Mouse (Mus musculus) urinary bladder, postnatal 4 days (tissue): ENCODE measurements at regions not wholly inside any gene's neighbourhood (a gene's known extent, or its start where the extent isn't known, plus 50 kb on each side); places are given as distances from the start of the nearest gene placed in this dataset.

ENCODE experiments used
- DNase-seq, 2 experiments: peaks; one replicate each; pipeline ENCODE4 v3.0.0; 2021 to 2022; ENCODE audit warnings: low spot score in 2 of 2

DNA sequence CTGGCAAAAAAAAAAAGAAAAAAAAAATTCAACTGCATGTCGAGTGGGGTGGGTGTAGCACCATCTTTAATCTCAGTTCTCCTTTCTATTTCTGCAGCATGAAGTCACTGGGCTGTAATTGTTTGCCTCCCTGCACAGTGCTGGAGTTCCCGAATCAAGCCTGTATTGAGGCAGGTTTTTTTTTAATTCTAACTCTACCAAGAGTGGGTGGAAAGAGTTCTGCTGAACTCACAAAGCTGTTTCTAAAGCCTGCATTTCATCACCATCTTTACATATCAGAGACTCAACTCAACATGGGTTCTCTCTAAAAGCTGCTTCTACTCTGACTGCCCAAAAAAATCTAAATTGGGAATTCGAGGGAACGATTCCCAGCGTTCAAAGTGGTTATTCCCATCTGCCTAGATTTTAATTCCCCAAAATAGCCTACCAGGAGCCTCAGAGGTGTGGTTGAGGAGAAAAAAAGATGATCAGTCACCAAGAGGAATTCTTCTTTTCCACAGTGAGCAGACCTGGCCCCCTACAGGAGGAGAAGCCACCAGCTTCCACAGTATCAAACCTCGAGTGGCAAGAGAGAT lies 160.4 kb upstream of the Cdh5 start:
- no peak for DNase-seq

DNA sequence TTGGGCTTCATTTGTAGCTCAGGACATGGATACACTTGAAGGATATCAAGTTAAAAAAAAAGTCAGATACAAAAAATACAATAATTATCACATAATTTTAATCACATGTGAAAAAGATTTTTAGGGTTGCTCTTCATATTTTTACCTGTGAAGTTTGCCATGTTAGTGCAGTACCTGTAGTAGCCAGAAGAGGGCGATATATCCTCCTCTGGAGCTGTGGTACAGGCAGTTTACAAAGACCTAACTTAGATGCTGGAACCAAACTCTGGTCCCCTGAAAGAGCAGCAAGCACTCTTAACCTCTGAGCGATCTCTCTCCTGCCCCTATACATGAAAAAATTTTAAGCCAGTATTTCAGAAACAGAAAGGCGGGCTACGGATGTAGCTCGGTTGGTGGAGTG lies 153.0 kb upstream of the Cdh5 start:
- DNase-seq: no peak

DNA sequence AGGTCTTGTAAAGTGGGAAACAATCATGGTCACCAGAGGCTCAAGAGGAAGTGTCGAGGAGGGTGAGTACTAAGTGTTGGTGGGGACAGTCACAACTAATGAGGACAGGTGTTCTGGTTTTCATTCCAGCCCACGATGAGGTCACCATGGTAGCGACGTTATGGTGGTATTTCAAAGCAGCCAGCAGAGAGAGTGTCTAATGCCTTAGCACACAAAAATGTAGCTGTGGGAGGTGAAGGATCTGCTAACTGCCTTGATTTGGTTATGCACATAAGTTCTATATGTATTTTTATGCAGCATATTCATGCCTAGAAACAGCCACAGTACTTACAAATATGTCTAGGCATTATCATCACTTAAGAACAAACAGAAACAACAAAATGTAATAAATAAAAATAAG lies 151.0 kb upstream of the Cdh5 start:
- no peak for DNase-seq

DNA sequence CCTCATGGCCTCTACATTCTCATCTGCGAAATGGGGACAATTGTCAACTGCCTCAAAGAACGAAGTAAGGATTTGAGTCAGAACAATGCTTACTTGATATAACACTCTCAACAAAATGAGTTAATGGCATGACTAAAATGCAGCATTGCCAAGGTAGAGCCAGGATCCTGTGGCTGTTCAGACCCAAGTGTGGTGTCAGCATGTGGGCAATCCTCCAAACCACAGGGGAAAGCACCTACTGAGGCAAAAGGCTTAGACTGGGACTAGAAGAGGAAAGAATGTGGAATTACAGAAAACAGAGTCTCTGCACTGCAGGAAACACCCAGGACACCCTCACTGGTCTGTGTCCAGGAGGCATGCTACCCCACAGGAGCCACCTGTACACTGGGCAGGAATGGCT lies 147.8 kb upstream of the Cdh5 start:
- no peak for DNase-seq

DNA sequence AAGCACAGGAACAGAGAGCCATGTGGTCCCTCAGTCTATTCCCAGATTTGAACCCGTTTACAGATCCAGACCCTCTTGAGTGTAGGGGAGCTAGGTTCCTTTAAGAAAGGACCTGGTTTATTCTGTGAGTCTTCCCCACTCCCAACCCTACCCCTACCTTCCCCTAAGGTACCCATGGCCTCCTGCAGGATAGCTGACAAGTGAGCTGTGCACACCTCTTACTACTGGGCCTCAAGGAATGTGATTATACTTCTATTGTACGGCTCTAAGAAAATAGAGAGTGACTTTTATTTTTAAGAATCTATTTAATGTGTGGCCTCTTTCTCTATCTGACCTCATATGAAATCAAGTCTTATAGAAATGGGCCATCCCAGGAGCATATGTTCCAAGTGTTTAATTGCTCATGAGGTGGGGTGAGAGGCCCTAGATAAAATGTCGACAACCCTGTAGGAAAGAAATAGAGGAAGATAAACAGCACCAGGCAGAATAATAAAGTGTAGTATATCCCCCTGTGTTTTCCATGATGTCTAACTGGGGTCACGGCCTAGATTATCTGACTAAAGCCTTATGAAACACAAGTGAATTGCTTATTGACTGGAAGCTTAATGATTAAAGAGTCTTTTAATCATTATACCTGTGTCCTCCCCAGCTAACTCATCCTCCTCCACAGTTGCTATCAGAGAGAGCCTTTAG lies 145.7 kb upstream of the Cdh5 start:
- DNase-seq: no peak

DNA sequence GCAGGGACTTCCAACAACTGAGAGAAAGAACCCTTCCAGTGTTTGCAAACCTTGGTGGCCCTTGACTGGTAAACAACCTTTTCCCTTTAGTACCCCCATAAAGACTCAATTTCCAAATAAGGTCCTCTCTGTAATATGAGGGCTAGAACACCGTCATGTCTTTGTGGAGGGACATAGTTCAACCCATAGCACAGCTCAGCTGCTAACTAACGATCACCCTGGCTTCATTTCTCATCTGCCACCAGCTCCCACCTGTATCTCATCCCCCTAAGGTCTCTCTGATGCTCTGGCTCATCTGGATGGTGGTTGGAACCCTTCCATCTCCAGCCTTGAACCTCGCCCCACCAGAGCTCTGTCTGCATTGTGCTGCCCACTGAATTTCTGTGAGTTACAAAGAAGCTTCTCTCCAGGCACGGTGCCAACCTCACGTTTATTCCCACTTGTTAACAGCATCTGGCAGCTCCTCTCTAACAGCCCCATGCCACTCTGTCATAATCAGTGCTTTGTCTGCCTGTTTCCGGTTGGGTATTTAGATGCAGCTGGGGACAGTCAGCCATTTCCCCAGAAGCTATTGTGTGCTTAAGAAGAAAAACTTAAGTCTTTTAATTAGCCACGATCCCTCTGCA lies 137.0 kb upstream of the Cdh5 start:
- DNase-seq: peak in 1 of 2 experiments; percentile 19

DNA sequence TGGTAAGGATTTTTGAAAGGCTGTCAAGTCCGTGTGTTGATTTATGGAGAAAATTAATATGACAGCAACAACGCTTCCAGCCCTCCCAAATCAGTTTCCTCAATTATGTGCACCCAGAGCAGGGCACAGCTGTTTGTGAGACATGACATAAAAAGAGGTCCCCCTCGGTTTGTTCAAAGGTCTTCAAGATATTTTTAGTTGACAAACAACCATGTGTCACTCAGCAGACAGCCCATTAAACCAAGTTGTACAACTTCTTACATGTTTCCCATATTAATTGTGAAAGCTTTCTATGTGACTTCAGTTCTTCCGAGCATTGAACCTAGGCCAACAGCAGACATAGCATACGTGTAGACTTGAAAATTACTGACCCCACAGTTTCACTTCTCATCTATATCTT lies 131.5 kb upstream of the Cdh5 start:
- no peak for DNase-seq

DNA sequence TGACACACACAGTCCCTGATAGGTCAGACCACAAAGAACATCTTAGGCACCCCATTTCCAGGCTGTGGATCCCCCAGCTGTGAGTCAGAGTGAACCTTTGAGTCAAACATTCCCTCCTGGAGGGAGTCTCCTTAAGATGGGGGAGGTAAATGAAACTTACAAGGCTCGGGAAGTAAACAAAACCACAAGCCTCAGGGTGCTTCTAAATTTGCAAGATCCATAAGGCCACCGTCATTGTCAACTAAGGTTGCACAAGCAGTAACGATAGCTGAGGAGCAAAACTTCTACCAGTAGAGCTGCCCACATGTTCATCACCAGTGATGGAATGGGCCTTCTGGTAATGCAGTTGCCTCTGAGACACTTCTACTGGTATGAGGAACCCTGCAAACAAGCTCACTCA lies 130.9 kb upstream of the Cdh5 start:
- no peak for DNase-seq

DNA sequence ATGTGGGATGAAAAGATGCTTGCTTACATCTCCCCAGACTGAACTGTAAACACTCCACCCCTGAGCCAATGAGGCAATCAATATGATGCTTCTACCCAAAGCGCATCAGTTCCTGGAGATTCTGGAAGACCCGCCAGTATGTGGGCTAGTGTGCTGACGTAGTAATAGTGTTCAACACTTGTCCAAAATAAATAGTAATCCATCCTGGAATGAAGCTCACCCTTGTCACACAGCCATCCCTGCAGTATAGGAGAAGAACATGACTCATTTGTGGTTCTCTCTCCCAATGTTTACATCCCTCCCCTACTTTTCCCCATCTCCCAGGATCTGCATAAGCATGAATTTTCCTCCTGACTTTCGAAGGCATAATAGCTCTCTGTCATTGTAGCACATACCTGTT lies 130.5 kb upstream of the Cdh5 start:
- no peak for DNase-seq

DNA sequence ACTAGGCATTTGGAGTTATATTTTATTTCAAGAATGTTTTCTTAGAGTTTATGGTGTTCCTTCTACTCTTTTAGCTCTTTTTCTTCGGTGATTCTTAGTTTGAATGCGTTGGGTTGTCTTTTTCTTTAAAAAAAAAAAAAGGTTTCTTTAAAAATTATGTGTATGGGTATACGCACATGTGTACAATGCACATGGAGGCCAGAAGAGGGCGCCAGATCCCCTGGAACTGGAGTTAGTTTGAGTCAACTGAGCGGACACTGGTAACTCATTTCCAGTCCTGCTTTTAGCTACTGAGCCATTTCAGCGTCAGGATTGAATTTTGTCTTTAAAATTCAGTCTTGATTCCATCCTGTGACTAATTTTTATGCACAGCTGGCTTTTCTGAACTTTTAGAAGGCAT lies 124.9 kb upstream of the Cdh5 start:
- DNase-seq: no peak

DNA sequence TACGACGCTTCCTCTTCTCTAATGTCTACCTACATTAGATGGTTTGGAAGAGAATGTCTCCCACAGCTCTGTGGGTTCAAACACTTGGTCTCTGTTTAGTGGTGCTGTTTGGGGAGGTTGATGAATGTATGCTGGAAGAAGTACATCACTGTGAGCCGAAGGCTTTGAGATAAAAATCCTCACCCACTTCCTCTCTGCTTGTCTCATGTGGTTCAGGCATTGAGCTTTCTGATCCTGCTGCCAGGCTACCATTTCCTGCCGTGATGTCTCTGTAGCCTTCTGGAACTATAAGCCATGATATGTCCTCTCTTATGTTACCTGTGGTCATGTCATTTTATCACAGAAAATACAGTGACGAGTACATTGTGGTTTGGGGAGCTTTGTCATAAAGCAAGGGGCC lies 122.5 kb upstream of the Cdh5 start:
- DNase-seq: no peak

DNA sequence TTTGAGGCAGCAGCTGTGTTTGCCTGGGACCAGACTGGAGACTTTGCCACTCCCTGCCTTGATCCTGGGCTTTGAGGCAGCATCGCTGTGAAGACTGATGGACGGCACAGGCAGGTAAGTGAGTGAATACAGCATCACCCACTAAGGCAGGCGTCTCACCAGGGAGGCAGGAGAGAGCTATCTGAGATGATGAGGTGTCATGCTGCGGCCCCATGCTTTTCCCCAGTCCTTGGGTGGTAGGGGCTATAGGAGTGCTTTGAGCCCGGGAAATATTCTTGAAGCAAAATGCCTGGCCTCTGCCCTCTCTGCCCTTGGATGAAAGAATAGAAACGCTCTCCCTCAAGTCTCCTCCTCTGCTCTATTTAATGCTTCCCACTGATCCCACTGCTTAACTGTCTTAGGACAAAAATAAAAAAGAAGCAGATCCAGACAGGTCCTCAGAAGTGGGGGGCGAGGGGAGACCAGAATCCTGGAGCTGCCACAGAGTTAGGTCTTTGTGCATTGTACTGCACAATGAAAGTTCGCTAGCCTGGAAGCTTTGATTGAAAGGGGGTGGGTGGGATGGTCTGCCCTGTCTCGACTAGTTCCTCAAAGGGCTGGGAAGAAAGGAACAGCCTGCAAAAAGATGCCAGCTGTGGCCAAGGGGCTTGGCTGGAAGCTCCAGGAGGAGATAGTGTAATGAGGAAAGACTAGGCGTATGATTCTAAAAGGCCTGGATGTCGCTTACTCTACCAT lies 117.4 kb upstream of the Cdh5 start:
- DNase-seq: no peak

DNA sequence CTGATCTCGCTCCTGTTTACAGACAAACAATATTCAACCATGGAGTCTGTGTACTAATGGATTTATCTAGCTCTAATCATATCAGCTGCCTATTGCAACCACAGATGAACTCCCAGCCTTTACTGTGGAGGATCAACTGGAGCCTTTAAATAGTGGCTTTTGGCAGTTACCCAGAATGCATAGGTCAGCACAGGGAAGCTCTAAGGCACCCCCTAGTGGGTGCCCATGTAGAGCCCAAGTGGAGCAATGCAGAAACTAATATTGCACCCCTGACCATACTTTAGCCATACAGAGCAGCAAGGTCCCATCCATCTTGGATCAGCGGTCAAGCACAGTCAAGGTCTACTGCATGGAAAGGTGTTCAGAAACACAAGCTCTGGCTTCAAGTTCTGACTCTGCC lies 115.8 kb upstream of the Cdh5 start:
- no peak for DNase-seq

DNA sequence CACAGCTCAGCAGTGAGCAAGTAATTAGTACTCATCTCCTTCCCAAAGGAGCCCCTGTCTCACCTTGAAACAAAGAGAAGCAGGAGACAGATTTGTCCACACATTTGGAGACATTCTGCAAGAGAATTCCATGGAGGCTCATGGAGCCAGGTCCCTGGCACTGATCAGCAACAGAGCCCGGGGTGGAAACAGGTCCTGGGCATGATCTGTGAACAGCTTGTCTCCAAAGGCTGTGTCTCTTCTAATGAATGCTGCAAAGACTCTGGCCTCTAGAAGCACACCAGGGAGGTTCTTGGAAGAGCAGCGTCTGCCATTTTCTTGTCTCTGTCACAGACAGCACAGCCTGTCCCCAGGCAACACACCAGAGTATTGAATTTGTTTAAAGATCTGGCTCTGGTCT lies 107.5 kb upstream of the Cdh5 start:
- DNase-seq: no peak

DNA sequence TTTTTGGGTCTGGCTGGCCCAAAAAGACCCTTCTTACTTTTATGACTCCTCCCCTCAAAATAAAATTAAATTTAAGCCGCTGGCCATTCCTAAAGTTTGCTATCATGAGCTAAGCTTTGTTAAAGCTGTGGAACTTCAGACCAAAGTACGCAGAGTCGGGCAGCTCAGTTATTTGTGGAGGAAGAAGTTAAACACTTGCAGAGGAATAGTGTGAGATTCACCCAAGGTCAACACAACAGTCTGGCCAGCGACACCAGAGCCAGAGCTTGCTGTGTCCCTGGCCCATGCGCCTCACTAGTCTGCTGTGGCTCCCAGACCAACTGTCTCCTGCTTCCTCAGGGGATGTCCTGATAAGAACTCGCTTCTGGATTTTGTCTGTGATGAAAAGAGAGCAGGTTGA lies 103.3 kb upstream of the Cdh5 start:
- no peak for DNase-seq

DNA sequence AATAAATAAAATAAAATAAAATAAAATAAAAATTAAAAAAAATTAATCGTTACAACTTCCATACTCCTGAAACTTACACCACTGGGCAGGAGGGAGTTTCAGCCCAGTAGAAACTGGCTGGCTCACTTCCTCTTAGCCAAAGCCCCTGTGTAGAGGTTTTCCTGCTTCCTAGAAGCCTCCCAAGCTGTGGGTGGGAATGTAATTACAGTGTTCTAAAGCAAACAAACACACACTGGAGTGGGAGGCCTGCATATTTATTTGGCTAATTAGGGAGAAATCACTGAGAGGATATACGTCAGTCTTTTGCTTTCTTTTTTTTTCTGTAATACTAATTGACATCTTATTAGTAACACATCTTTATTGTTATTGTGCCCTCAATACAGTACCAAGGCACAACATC lies 94.2 kb upstream of the Cdh5 start:
- DNase-seq: no peak

DNA sequence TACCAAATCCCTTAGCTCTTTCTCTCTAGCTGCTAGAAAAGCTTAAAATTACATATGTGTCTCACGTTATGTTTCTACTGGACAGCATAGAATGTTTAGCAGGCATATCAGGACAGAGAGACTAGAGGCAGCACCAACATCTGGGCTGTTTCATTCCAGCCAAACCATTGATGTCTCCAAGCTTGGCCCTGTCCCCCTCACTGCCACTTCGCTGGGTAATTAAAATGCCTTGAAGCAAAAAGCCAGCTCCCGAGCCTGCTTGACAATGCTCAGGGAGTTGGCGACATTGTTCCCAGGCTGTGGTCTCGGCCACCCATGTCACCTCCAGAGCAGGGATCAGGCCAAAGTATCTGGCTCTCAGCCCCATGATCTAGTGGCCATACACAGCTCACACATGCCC lies 92.7 kb upstream of the Cdh5 start:
- DNase-seq: no peak

DNA sequence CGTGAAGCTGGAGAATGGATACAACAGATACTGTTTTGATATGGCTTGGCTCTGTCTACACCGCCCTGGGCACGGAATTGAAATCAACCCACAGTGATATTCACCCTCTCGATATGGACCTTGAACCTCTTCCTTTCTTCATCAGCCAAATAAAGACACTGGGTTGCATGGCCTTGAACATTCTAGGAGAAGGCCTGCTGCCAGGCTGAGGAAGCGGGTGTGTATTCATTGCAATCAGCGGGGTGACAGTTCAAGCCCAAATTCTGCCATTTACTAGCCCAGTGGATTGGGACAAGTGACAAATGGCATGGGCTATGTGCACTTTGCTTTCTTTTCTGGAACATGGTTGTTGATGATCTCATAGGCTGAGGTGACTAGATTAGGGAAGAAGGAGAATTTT lies 92.1 kb upstream of the Cdh5 start:
- DNase-seq: no peak

DNA sequence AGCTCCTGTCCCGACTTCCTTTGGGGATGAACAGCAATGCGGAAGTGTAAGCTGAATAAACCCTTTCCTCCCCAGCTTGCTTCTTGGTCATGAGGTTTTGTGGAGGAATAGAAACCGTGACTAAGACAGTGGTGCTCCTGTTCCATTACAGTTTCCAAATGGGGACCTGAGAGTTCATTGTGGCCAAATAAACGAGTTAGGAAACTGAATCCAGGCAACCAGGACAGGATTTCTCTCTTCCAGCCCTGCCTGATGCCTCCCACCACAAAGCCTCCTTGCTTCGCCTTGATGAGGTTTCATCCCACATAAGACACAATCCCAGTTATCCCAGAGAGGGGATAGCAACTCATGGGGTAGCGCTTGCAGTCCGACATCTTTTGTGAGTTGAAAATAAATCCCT lies 79.2 kb upstream of the Cdh5 start:
- DNase-seq: no peak

DNA sequence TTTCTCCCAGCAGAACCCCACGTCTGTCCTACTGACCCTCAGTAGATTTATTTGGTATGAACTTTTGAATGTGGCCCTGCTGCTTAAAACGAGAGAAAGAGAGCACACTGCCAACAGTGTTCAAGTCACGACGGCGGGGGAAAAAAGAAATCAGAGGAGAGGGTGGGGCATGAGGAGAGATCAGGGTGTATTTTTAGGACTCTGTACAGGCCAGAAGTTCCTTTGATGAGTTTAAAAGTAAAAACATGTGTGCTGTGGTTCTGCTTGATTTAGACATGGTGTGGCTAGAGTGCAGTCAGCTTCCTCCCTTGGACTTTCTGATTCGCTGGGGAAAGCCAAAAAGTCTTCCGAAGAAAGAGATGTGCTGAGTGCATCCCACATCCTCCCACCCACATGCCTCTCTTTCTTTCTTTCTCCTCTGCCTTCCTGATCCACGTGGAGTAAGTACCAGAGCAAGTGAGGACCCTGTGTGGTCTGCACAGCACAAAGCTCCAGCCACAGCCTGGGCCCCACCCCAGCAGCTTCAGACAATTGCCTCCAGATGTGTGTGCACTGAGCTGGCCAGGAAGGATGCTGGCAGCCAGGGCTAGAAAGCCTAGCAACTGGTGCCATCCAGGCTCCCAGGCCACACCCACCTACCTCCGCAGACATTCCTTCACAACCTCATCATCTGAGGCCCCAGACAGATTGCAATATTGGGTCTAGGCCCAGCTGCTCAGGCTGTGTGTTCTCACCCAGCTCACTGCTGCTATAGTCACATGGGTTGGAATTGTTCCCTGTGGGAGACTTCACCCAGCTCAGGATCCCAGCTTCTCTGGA lies 78.5 kb upstream of the Cdh5 start:
- peak in 1 of 2 experiments; percentile 52 for DNase-seq

DNA sequence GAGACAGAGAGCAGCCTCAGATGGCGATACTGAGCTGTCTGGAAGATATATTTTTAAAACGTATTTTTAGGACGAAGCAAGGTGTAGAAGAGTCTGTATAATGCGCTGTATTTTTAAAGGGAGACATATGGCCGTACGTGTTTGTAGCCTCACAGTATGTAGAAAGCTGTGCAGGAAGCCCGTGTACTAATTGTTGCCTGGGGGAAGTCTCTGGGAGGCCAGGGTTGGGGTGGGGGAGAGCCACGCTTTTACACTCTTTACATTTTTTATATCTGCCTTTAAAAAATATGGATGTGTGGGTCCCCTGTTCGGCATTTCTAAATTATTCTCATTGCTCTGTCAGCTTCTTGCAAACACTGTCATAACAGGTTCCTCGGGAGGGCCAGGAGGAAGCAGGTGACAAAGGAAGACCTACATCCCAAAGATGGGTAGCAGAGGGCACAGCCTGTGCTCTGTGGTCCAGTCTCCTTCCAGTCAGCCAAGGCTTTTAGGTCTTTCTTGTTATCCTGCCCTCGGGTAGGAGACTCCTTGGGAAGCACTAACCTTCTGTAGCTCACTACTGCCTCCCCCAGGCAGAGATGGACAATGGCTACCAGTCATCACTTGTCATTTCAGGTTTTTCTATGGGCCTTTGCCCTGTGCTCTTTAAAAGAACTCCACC lies 74.1 kb upstream of the Cdh5 start:
- DNase-seq: no peak

DNA sequence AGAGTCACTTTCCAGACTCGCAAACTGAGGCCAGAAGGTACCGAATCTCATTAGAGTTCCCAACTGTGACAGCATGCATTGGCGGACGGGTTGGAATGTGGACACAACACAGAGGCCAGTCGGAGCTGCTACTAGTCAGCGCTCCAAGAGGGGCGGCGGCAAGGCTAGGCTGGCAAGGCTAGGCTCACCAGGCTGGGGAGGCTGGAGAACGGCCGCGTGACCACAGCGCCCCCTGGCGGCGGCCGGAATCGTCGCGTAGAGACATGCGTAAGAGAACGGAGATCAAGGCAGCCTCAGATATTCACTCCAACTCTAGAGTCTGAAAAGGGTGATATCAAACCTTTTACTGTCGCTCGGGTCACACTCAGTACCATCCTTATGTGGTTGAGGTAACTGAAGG lies 72.8 kb upstream of the Cdh5 start:
- peak; percentile 76 to 85 for DNase-seq
